Mouse (Mus musculus): ENCODE results near the gene St5. TPM values are rescaled to one million over a fixed set of nuclear protein-coding genes. Genes with fewer than 3 reads are reported as not detected.
A peak's percentile ranks its signal among the peaks of the same experiment; 100 is the strongest.

St5 gene
- polyA plus RNA-seq, 1 experiment from 2014 or later = 19.7 TPM

- Histone ChIP-seq H3K4me2 (peak overlapping the region; percentile 25; the same call in 1 of the 2 replicates), H3K4me3 (no peak overlapping the region), H3K4me1 (peaks cover 14% of the 10 kb centered on the region), H3K9ac (no peak overlapping the region), H3K9me3 (no peaks in the 10 kb centered on the region), H3K27me3 (replicated peaks) (no peaks in the 10 kb centered on the region), H3K36me3 (replicated peaks) (no peaks in the 10 kb centered on the region), H3K27ac (peak overlapping the region; percentile 44; the same call in 1 of the 2 replicates)
- ATAC-seq (replicated peaks) = peak; percentile 53
- 38% methylated on average over 9 of the region's 9 CpGs for WGBS
Measured at GRCm38 (mm10) chr7:109507572-109507971, 195.8 kb downstream of the St5 start.

DNA sequence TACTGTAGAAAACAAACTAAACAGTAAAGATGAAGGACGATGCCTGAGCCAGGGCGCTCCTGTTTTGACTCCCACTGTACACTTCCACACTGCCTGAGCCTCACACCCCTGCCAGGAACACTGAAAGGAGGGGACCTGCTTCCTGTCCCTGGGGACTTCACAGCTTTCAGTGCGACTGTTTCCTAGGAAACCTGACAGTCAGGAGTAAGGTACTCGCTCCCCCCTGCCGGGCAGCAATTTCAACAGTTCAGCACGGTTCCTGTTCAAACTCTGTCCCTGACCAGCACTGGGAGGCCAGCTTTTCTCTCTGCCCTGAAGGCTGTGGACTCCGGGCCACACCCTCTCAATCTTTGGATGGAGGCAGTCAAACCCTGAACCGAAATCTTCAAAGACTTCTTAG is 196.3 kb downstream of the St5 start:
- ATAC-seq (replicated peaks) = peak; percentile 80
- WGBS = 3% methylated on average over 8 of the region's 8 CpGs
- Histone ChIP-seq H3K9me3 (no peaks in the 10 kb centered on the region), H3K9ac (no peak overlapping the region), H3K36me3 (replicated peaks) (no peaks in the 10 kb centered on the region), H3K4me3 (no peak overlapping the region), H3K4me1 (peaks cover 14% of the 10 kb centered on the region), H3K27me3 (replicated peaks) (no peaks in the 10 kb centered on the region), H3K27ac (peak overlapping the region; percentile 44; the same call in 1 of the 2 replicates), H3K4me2 (peak overlapping the region; percentile 25)

DNA sequence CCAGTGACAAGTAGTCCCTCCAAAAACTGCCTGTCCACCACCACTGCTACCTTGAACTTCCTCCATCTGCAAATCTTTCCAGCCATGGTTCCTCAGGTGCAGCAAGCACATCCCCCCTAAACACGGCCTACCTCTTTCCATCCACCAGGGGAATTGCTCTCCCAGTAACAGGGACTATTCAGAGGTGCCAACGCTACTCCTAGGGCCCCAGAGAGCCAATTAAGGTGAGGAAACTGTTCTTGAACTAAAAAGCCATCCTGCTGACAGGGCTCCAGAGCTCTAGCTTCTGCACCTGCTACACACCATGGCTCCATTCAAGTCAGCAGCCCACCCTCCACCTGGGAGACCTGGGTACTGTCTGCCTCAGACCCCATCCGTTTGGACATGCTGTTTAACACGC is 205.9 kb downstream of the St5 start:
- H3K4me1 ChIP-seq = peaks cover 19% of the 10 kb centered on the region
- no peaks in the 10 kb centered on the region for H3K36me3 ChIP-seq (replicated peaks)
- no peaks in the 10 kb centered on the region for H3K27me3 ChIP-seq (replicated peaks)
- H3K4me3 ChIP-seq = no peak overlapping the region
- no peak overlapping the region for H3K4me2 ChIP-seq
- no peaks in the 10 kb centered on the region for H3K9me3 ChIP-seq
- no peak overlapping the region for H3K9ac ChIP-seq
- WGBS = 46% methylated on average over 4 of the region's 4 CpGs
- ATAC-seq (replicated peaks) = no peak
- no peak overlapping the region for H3K27ac ChIP-seq

DNA sequence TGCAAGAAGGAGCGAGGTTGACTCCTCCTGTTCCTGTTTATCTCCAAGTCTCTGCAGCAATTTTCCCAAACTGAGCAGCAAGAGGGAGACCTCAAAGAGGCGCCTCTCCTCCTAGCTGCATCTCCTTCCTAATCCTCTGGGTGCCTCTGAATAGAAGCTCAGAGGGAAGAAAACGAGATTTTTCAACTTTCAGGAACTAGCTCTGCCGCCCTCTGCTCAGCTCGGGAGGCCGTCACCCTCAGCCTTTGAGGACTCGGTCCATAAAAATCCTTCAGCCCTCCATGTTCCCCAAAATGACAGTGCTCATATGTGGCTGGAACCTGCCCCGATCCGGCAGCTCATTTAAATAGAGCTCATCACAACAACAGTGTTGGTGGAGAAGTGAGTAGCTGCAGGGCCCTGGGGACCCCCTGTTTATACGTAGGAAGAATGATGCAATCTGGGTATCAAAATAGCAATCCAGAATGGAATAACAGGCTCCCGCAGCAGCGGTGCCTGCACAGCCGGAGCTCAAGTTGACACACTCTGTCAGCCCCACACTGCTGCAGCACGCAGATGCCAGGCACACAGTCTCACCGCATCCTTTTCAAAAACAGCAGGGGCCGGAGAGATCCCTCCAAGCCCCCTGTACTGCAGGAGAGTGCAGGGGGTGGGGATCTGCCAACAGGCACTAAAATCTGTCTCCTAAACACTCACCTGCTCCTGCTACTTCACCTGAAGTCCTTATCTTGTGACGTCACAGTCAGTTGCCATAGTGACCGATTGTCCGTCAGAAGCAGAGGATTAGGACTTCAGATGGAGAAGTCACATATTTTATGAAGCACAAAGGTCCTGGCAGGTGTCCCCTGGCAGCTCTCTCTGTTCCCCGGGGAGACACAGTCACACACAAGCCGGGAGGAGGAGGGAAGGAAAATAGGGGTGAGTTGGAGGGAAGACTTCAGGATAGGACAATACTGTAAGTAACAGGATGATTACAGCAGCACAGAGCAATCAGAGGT is 209.8 kb downstream of the St5 start:
- H3K36me3 ChIP-seq (replicated peaks) = no peaks in the 10 kb centered on the region
- H3K4me3 ChIP-seq = peak overlapping the region; percentile 42
- H3K27me3 ChIP-seq (replicated peaks) = no peaks in the 10 kb centered on the region
- H3K9ac ChIP-seq = peak overlapping the region; percentile 40
- peak overlapping the region; percentile 70 for H3K27ac ChIP-seq
- peaks cover 19% of the 10 kb centered on the region for H3K4me1 ChIP-seq
- 4% methylated on average over 21 of the region's 21 CpGs for WGBS
- peak overlapping the region; percentile 67 for H3K4me2 ChIP-seq
- no peaks in the 10 kb centered on the region for H3K9me3 ChIP-seq
- peak; percentile 92 for ATAC-seq (replicated peaks)

- H3K4me1 ChIP-seq = peaks cover 19% of the 10 kb centered on the region
- H3K4me3 ChIP-seq = peak overlapping the region; percentile 42
- 53% methylated on average over 18 of the region's 18 CpGs for WGBS
- peak; percentile 43 for ATAC-seq (replicated peaks)
- no peaks in the 10 kb centered on the region for H3K36me3 ChIP-seq (replicated peaks)
- peak overlapping the region; percentile 70 for H3K27ac ChIP-seq
- no peaks in the 10 kb centered on the region for H3K27me3 ChIP-seq (replicated peaks)
- H3K9ac ChIP-seq = peak overlapping the region; percentile 40; the same call in 1 of the 2 replicates
- H3K9me3 ChIP-seq = no peaks in the 10 kb centered on the region
- H3K4me2 ChIP-seq = peak overlapping the region; percentile 67
Measured at GRCm38 (mm10) chr7:109492616-109493318, 210.6 kb downstream of the St5 start.

DNA sequence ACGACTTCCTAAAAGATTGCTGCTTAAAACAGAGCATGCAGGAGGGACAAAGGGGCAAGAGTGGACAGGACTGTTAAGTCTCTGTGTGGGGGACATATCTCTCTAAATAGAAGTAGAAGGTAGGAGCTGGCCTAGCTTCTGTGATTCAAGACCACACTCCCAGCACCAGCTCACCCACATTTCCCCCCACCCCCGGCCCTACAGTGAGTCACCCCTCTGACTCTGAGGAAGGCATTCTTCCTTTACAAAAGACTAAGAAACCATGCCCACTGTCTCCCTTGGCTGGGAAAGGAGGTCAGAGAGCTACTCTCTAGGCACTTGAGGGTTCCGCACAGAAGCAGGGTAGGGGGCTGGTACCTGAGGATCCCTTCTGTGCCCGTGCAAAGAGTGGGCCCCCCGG is 219.2 kb downstream of the St5 start:
- Histone ChIP-seq H3K27me3 (replicated peaks) (no peaks in the 10 kb centered on the region), H3K4me3 (no peak overlapping the region), H3K27ac (no peak overlapping the region), H3K9ac (no peak overlapping the region), H3K9me3 (no peaks in the 10 kb centered on the region), H3K36me3 (replicated peaks) (no peaks in the 10 kb centered on the region), H3K4me1 (no peaks in the 10 kb centered on the region), H3K4me2 (no peak overlapping the region)
- 65% methylated on average over 5 of the region's 5 CpGs for WGBS
- ATAC-seq (replicated peaks) = no peak

DNA sequence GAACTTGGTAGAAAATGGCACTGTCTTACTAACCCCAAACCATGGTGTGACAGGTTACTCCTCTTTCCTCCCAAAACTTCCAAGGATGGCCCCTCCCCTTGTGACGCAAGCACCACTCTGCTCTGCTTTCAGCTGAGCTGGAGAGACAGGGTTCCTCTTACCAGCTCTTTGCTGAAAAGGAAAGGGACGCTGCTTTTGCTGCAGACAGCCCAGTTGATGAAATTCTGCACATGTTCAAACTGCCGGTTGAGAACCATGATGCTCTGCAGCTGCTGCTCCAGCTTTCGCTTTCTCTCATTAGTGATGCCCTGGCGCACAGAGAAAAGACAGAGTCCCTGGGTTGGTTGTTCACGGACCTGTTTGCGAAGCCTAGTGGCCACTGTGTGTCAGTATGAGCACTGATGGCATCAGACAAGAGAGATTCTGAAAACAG is 222.6 kb downstream of the St5 start:
- H3K4me3 ChIP-seq = no peak overlapping the region
- H3K4me1 ChIP-seq = no peaks in the 10 kb centered on the region
- H3K9ac ChIP-seq = no peak overlapping the region
- H3K27ac ChIP-seq = no peak overlapping the region
- H3K4me2 ChIP-seq = peak overlapping the region; percentile 21; the same call in 1 of the 2 replicates
- ATAC-seq (replicated peaks) = 0 out of 2 replicates have a peak, but pooled peaks have one; percentile 40
- no peaks in the 10 kb centered on the region for H3K36me3 ChIP-seq (replicated peaks)
- H3K27me3 ChIP-seq (replicated peaks) = no peaks in the 10 kb centered on the region
- WGBS = 28% methylated on average over 7 of the region's 7 CpGs
- H3K9me3 ChIP-seq = no peaks in the 10 kb centered on the region

GRCm38 (mm10) chr7:109477926-109478325 is 225.5 kb downstream of the St5 start:
- Histone ChIP-seq H3K36me3 (replicated peaks) (no peaks in the 10 kb centered on the region), H3K27ac (no peak overlapping the region), H3K27me3 (replicated peaks) (no peaks in the 10 kb centered on the region), H3K4me1 (no peaks in the 10 kb centered on the region), H3K9me3 (no peaks in the 10 kb centered on the region), H3K4me2 (no peak overlapping the region), H3K4me3 (no peak overlapping the region), H3K9ac (no peak overlapping the region)
- 88% methylated on average over 3 of the region's 3 CpGs for WGBS
- no peak for ATAC-seq (replicated peaks)

Small RNAs within 50 kb of the gene (microRNA-seq; reads per million reads assigned to microRNA genes)
- 0.92 reads per million for gene Gm47284

Other genes with a start within 250 kb of the St5 start
- gene Trim66, start 195.5 kb downstream of the St5 start, polyA plus RNA-seq (2015; fragmentation: Nextera tagmentation; extraction: Ambion mirVana) = 0.92 and 1.1 TPM in 2 replicates
- gene Rpl27a, start 184.5 kb downstream of the St5 start, polyA plus RNA-seq (2015; fragmentation: Nextera tagmentation; extraction: Ambion mirVana) = 64.4 and 67.9 TPM in 2 replicates
- 13.1 and 16.1 TPM in 2 replicates for gene Akip1, start 85 bp upstream of the St5 start, polyA plus RNA-seq (2015; fragmentation: Nextera tagmentation; extraction: Ambion mirVana)
- 0.20 and 0.23 TPM in 2 replicates for gene BC051019, start 20.2 kb upstream of the St5 start, polyA plus RNA-seq (2015; fragmentation: Nextera tagmentation; extraction: Ambion mirVana)
- gene Ascl3, start 28.1 kb upstream of the St5 start, polyA plus RNA-seq (2015; fragmentation: Nextera tagmentation; extraction: Ambion mirVana) = 0.26 and 0.34 TPM in 2 replicates
- gene Tmem9b, start 49.3 kb upstream of the St5 start, polyA plus RNA-seq (2015; fragmentation: Nextera tagmentation; extraction: Ambion mirVana) = 116 and 121 TPM in 2 replicates
- gene Nrip3, start 78.4 kb upstream of the St5 start, polyA plus RNA-seq (2015; fragmentation: Nextera tagmentation; extraction: Ambion mirVana) = 7.2 and 8.4 TPM in 2 replicates
- gene Scube2, start 162.1 kb upstream of the St5 start, polyA plus RNA-seq (2015; fragmentation: Nextera tagmentation; extraction: Ambion mirVana) = 1.7 and 2.2 TPM in 2 replicates